ENCODE assay signal across 8 mouse cellular contexts in the genomic region with DNA sequence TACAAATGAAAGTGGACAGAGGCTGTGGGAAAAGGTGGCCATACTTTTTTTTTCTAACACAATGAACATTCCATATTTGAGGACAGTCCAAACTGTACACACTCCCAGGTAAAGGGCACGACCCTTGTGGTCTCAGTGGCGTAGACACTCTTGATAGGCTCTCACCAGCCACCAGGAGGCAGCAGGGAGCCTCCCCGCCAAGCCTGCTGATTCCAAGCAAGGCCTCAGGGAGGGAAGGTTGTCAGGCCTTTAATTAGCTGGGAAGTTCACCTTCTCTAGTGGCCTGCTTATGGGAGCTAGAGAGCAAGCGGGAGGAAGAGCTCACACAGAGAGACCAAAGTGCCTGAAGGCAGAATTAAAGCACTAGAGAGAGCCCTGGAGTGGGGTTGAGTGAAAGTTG.
DNase-seq lines count a peak whose midpoint lies in the region; ATAC-seq and TF ChIP-seq lines count a peak whose summit lies in the region.
"Had no signal": no experiment of that assay in that cellular context is flagged by ENCODE, and none has a peak within 500 bp of the region (broad histone marks: within the 10 kb centered on the region; RNA-seq: fewer than 3 reads in every experiment).

No protein-coding gene starts in this region.

- no peaks in the 10 kb centered on the region for H3K36me3 ChIP-seq in kidney, adult 2 months (ENCODE audit: control insufficient read depth, insufficient read depth, low read length)
- no peaks in the 10 kb centered on the region for H3K36me3 ChIP-seq in E14TG2a.4 (ENCODE audit: insufficient read depth, low read length)

- no peak overlapping the region for H3K4me3 ChIP-seq in kidney, adult 2 months (ENCODE audit: insufficient read depth, low read depth, low read length)
- H3K4me3 ChIP-seq in E14TG2a.4 (replicated peaks; ENCODE audit: low read length), result no peak overlapping the region

- TF ChIP-seq CTCF in kidney, adult 2 months (conservative IDR thresholded peaks at IDR 0.05; ENCODE audit: insufficient read depth, insufficient read length, low read depth, low read length), result peak; percentile 33; the same call in 1 of the 2 replicates
- TF ChIP-seq CTCF in E14TG2a.4 (conservative IDR thresholded peaks at IDR 0.05; ENCODE audit: low read length), result peak; percentile 74

- 69% methylated on average over 4 of the region's 4 CpGs for WGBS in kidney, adult 2 months

- peaks cover 12% of the 10 kb centered on the region for H3K9me3 ChIP-seq in E14TG2a.4 (ENCODE audit: low read length)

- no peak for DNase-seq in kidney, adult 2 months
- DNase-seq in kidney, postnatal 14 days, result no peak
- peak; percentile 62 for DNase-seq in ES-CJ7 (ENCODE audit: low read depth, low spot score)
- DNase-seq in kidney, adult 11 months, result no peak
- DNase-seq: adrenal gland, adult 2 months had no signal

- no peaks in the 10 kb centered on the region for H3K27me3 ChIP-seq in kidney, adult 2 months (replicated peaks; ENCODE audit: control insufficient read depth, insufficient read depth, low read length)
- peaks cover 20% of the 10 kb centered on the region for H3K27me3 ChIP-seq in E14TG2a.4 (ENCODE audit: insufficient read depth, low read length)

- H3K4me1 ChIP-seq in kidney, adult 2 months (ENCODE audit: control insufficient read depth, insufficient read depth, low read length), result no peaks in the 10 kb centered on the region
- H3K4me1 ChIP-seq in E14TG2a.4 (replicated peaks; ENCODE audit: low read depth, low read length), result no peaks in the 10 kb centered on the region

- H3K27ac ChIP-seq in kidney, adult 2 months (ENCODE audit: insufficient read depth, low read depth, low read length), result no peak overlapping the region

- TF ChIP-seq POLR2A in kidney, adult 2 months (IDR thresholded peaks at IDR 0.05; ENCODE audit: low read depth, low read length), result no peak

- peak; percentile 61 for ATAC-seq in granulocyte monocyte progenitor cell, adult 5-6 weeks (replicated peaks; ENCODE audit: poor library complexity, severe bottlenecking)
- ATAC-seq in erythroid progenitor cell, adult 5-6 weeks (replicated peaks; ENCODE audit: low FRiP score, poor library complexity, severe bottlenecking), result no peak
